Mouse (Mus musculus): ENCODE measurements around the gene Tbc1d22a. TPM values are rescaled to one million over a fixed set of nuclear protein-coding genes. Genes with fewer than 3 reads are reported as not detected.

The Tbc1d22a gene
- polyA plus RNA-seq, 2 experiments, result 8.7 to 15.5 TPM

DNA sequence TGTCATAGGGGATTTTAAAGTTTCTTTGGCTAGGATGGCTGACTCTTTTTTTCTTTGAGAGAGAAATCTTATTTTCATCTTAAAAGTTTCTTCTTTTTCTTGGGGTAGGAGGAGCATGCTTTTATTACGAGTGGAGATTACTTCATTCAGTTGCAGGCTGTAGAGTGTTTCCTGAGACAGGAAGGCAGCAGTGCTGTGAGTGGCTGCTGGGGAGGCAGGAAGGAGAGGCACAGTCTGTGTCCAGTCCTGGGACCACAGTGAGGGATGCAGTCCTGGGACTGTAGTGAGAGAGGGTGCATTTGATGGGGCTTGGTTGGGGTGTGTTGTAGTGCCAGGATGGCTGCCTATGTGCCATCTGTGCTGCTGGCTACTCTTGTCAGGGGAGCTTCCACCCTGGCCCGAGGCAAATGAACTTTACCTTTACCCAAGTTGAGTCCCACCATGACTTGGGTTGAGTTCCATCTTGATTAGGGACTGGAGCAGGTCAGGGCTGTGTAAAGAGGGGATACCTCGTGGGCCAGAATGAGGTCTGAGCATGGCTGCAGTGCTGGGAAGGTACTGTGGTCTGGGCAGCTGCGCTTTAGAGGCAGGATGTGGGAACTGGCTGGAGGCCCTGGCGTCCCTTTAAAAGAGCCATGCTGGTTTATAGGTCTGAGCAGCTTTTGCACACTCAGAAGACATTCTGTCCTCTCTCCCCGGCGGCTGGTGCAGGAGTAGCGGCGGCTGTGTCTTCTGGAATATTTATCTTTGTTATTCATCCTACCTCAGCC, 43.8 kb downstream of the Tbc1d22a start:
- WGBS, result 36% methylated on average over 9 of the region's 9 CpGs
- no peak for DNase-seq (ENCODE audit: low spot score)
- H3K27me3 ChIP-seq (ENCODE audit: control insufficient read depth, insufficient read depth, low read length), result no peaks in the 10 kb centered on the region

DNA sequence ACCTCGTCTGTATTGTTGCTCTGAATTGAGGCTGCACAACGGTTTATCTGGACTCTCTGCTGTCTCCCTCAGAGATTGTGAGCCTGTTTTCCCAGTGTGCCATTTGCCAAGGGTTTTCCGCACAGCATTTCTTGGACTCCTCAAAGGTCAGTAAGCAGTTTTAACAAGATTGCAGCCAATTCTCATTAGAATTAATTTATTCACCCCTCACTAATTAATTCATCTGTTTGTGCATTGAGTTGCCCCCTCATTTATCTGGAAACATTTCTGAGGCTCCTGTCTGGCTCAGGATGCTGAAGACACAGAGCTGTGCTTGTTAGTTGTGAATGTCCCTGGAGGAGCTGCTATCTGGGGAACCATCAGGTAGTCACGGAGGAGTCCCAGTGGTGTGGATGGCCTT, 45.0 kb downstream of the Tbc1d22a start:
- TF ChIP-seq POLR2A (IDR thresholded peaks at IDR 0.05; ENCODE audit: borderline replicate concordance, extremely low read depth, insufficient read depth, insufficient read length), result no peak
- Histone ChIP-seq H3K4me1 (ENCODE audit: control insufficient read depth, insufficient read depth, low read length) (peaks cover 5% of the 10 kb centered on the region), H3K27ac (replicated peaks; ENCODE audit: low read depth, low read length) (no peak overlapping the region), H3K4me3 (replicated peaks; ENCODE audit: low read length) (no peak overlapping the region), H3K4me2 (replicated peaks; ENCODE audit: low read depth, low read length, severe bottlenecking) (no peak overlapping the region), H3K27me3 (ENCODE audit: control insufficient read depth, insufficient read depth, low read length) (no peaks in the 10 kb centered on the region), H3K9me3 (ENCODE audit: control insufficient read depth, low read length) (no peaks in the 10 kb centered on the region), H3K36me3 (ENCODE audit: control insufficient read depth, insufficient read depth, low read length) (no peaks in the 10 kb centered on the region), H3K9ac (ENCODE audit: low read depth, low read length, severe bottlenecking) (no peak overlapping the region)
- DNase-seq (ENCODE audit: low spot score), result no peak
- 84% methylated on average over 4 of the region's 4 CpGs for WGBS
- no peak for ATAC-seq (ENCODE audit: low FRiP score, low read depth)

More for the DNA sequence above, 43.8 kb downstream of the Tbc1d22a start:
- Histone ChIP-seq H3K4me3 (replicated peaks; ENCODE audit: low read length) (no peak overlapping the region), H3K27ac (replicated peaks; ENCODE audit: low read depth, low read length) (no peak overlapping the region), H3K4me2 (replicated peaks; ENCODE audit: low read depth, low read length, severe bottlenecking) (no peak overlapping the region), H3K36me3 (ENCODE audit: control insufficient read depth, insufficient read depth, low read length) (no peaks in the 10 kb centered on the region), H3K4me1 (ENCODE audit: control insufficient read depth, insufficient read depth, low read length) (peaks cover 5% of the 10 kb centered on the region), H3K9ac (ENCODE audit: low read depth, low read length, severe bottlenecking) (no peak overlapping the region), H3K9me3 (ENCODE audit: control insufficient read depth, low read length) (no peaks in the 10 kb centered on the region)
- no peak for TF ChIP-seq POLR2A (IDR thresholded peaks at IDR 0.05; ENCODE audit: borderline replicate concordance, extremely low read depth, insufficient read depth, insufficient read length)
- ATAC-seq (ENCODE audit: low FRiP score, low read depth), result no peak

DNA sequence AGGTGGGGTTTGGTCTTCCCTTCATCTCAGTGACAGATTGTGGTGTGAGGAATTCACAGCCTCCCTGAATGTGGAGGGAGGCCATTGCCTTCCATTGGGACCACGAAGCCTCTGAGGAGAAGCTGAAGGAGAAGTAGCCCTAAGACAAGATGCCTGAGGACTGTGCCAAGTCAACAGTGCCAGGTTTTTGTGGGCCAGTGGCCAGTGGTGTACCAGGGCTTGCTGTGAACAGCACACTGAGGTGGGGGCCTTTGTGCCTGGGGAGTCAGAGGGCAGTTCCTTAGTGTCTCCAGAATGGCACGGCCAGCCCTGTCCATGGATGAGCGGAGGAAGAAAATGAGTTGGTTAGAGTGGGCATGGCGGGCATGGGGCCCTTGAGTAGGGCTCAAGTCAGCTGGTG, 45.9 kb downstream of the Tbc1d22a start:
- Histone ChIP-seq H3K4me2 (replicated peaks; ENCODE audit: low read depth, low read length, severe bottlenecking) (no peak overlapping the region), H3K9ac (ENCODE audit: low read depth, low read length, severe bottlenecking) (no peak overlapping the region), H3K4me1 (ENCODE audit: control insufficient read depth, insufficient read depth, low read length) (peaks cover 5% of the 10 kb centered on the region), H3K36me3 (ENCODE audit: control insufficient read depth, insufficient read depth, low read length) (no peaks in the 10 kb centered on the region), H3K27ac (replicated peaks; ENCODE audit: low read depth, low read length) (no peak overlapping the region), H3K9me3 (ENCODE audit: control insufficient read depth, low read length) (no peaks in the 10 kb centered on the region), H3K4me3 (replicated peaks; ENCODE audit: low read length) (no peak overlapping the region), H3K27me3 (ENCODE audit: control insufficient read depth, insufficient read depth, low read length) (no peaks in the 10 kb centered on the region)
- 97% methylated on average over 4 of the region's 4 CpGs for WGBS
- no peak for ATAC-seq (ENCODE audit: low FRiP score, low read depth)
- TF ChIP-seq POLR2A (IDR thresholded peaks at IDR 0.05; ENCODE audit: borderline replicate concordance, extremely low read depth, insufficient read depth, insufficient read length), result no peak
- no peak for DNase-seq (ENCODE audit: low spot score)

DNA sequence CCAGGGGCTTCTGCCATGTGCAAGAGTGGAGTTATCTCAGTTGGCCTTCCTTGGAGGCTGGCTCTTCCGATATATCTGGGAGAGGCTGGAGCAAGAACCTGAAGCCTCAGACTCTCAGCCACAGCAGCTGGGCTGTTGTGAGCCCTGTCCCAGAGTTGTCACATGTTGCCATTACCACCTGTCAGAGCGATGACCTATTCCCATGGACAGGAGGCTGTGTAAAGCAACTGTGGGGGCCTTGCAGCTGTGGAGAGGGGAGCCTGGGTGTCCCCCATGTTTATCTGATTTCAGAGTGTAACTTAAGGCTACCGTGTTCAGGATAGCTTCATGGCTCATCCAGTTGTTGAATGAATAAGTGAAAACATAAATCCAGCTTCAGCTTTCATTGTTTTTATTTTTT, 50.1 kb downstream of the Tbc1d22a start:
- no peaks in the 10 kb centered on the region; the same call in 1 of the 2 replicates for H3K4me1 ChIP-seq (ENCODE audit: control insufficient read depth, insufficient read depth, low read length)
- peak; percentile 84 for ATAC-seq (ENCODE audit: low FRiP score, low read depth)
- no peak overlapping the region for H3K4me3 ChIP-seq (replicated peaks; ENCODE audit: low read length)
- no peak overlapping the region for H3K27ac ChIP-seq (replicated peaks; ENCODE audit: low read depth, low read length)
- no peaks in the 10 kb centered on the region for H3K9me3 ChIP-seq (ENCODE audit: control insufficient read depth, low read length)
- WGBS, result 73% methylated on average over 3 of the region's 3 CpGs
- H3K36me3 ChIP-seq (ENCODE audit: control insufficient read depth, insufficient read depth, low read length), result no peaks in the 10 kb centered on the region
- H3K9ac ChIP-seq (ENCODE audit: low read depth, low read length, severe bottlenecking), result no peak overlapping the region
- no peak for TF ChIP-seq POLR2A (IDR thresholded peaks at IDR 0.05; ENCODE audit: borderline replicate concordance, extremely low read depth, insufficient read depth, insufficient read length)
- H3K4me2 ChIP-seq (replicated peaks; ENCODE audit: low read depth, low read length, severe bottlenecking), result no peak overlapping the region
- no peak for DNase-seq (ENCODE audit: low spot score)
- no peaks in the 10 kb centered on the region for H3K27me3 ChIP-seq (ENCODE audit: control insufficient read depth, insufficient read depth, low read length)

DNA sequence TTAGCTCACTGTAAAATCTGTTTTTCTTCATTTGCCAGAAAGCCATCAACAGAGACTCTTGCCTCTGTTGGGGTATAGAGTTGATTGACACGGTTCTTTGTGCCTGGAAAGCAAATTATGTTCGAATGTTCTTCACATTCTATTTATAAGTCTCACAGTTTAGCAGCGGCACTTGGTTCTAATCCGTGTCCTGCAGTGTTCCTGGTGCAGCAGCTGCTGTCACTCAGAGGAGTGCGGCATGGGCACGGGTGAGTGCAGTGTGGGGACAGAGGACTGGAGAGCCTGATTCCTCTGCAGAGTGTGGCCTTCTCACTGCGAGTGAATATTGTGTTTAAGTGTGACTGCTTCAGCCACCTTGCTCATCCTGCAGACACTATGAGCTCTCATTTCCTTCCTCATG, 50.5 kb downstream of the Tbc1d22a start:
- no peak for DNase-seq (ENCODE audit: low spot score)
- WGBS, result 64% methylated on average over 7 of the region's 7 CpGs
- peak; percentile 84 for ATAC-seq (ENCODE audit: low FRiP score, low read depth)

More for the DNA sequence above, 50.5 kb downstream of the Tbc1d22a start:
- no peak overlapping the region for H3K4me2 ChIP-seq (replicated peaks; ENCODE audit: low read depth, low read length, severe bottlenecking)
- no peak overlapping the region for H3K9ac ChIP-seq (ENCODE audit: low read depth, low read length, severe bottlenecking)
- no peak overlapping the region for H3K27ac ChIP-seq (replicated peaks; ENCODE audit: low read depth, low read length)
- H3K4me3 ChIP-seq (replicated peaks; ENCODE audit: low read length), result no peak overlapping the region
- H3K4me1 ChIP-seq (ENCODE audit: control insufficient read depth, insufficient read depth, low read length), result no peaks in the 10 kb centered on the region; the same call in 1 of the 2 replicates
- no peaks in the 10 kb centered on the region for H3K9me3 ChIP-seq (ENCODE audit: control insufficient read depth, low read length)
- TF ChIP-seq POLR2A (IDR thresholded peaks at IDR 0.05; ENCODE audit: borderline replicate concordance, extremely low read depth, insufficient read depth, insufficient read length), result no peak
- H3K36me3 ChIP-seq (ENCODE audit: control insufficient read depth, insufficient read depth, low read length), result no peaks in the 10 kb centered on the region
- no peaks in the 10 kb centered on the region for H3K27me3 ChIP-seq (ENCODE audit: control insufficient read depth, insufficient read depth, low read length)
